Mouse (Mus musculus): ENCODE data around the gene Ptms. TPM values are rescaled to one million over a fixed set of nuclear protein-coding genes. Genes with fewer than 3 reads are reported as not detected.

Ptms gene
- polyA plus RNA-seq (2015; fragmentation: Nextera tagmentation; extraction: Ambion mirVana) = 662 and 802 TPM in 2 replicates

- Histone ChIP-seq H3K4me3 (replicated peaks) (peak within 1 kb of the TSS; percentile 94), H3K9me3 (no peaks in the 10 kb centered on the region), H3K27ac (peak within 1 kb of the TSS; percentile 100), H3K4me1 (replicated peaks) (peaks cover 50% of the 10 kb centered on the region), H3K27me3 (no peaks in the 10 kb centered on the region), H3K36me3 (peaks cover 2% of the 10 kb centered on the region), H3K4me2 (replicated peaks) (peak within 1 kb of the TSS; percentile 99), H3K9ac (replicated peaks) (peak within 1 kb of the TSS; percentile 100)
- peak; percentile 88 for ATAC-seq
- WGBS = 0% methylated on average over 13 of the region's 13 CpGs
Observed at GRCm38 (mm10) chr6:124919695-124920317, at the start of gene Ptms. Ptms (minus strand) TSS chr6:124920103.

DNA sequence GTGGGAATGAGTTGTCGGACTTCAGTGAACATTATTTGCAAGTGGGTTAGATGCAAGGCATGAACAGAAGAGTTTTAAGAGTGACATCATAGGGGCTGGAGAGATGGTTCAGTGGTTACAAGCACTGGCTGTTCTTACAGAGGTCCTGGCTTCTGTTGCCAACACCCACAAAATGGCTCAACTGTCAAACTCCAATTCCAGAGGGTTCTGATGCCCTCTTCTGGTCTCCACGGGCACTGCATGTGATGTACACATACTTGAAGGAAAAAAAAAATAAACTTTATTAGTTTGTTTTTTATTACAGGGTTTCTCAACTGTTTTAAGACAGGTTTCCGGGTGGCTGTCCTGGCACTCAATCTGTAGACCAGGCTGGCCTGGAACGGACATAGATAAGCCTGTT lies 47.9 kb upstream of the Ptms start:
- no peaks in the 10 kb centered on the region for H3K9me3 ChIP-seq
- H3K36me3 ChIP-seq = 0 out of 2 replicates have a peak, but pooled peaks cover 5% of the 10 kb centered on the region
- H3K4me2 ChIP-seq (replicated peaks) = no peak overlapping the region
- peaks cover 18% of the 10 kb centered on the region for H3K4me1 ChIP-seq (replicated peaks)
- 74% methylated on average over 4 of the region's 4 CpGs for WGBS
- no peak overlapping the region for H3K4me3 ChIP-seq (replicated peaks)
- H3K27ac ChIP-seq = no peak overlapping the region
- no peaks in the 10 kb centered on the region for H3K27me3 ChIP-seq
- H3K9ac ChIP-seq (replicated peaks) = no peak overlapping the region
- ATAC-seq = no peak

GRCm38 (mm10) chr6:124966466-124967118 lies 46.7 kb upstream of the Ptms start:
- Histone ChIP-seq H3K4me1 (replicated peaks) (peaks cover 18% of the 10 kb centered on the region), H3K27me3 (no peaks in the 10 kb centered on the region), H3K9me3 (no peaks in the 10 kb centered on the region), H3K4me3 (replicated peaks) (peak overlapping the region; percentile 75), H3K27ac (no peak overlapping the region), H3K4me2 (replicated peaks) (peak overlapping the region; percentile 71), H3K36me3 (peaks cover 16% of the 10 kb centered on the region), H3K9ac (replicated peaks) (no peak overlapping the region; the same call in 1 of the 2 replicates)
- no peak for ATAC-seq
- WGBS = 98% methylated on average over 7 of the region's 7 CpGs

- 14% methylated on average over 15 of the region's 15 CpGs for WGBS
Observed at GRCm38 (mm10) chr6:124965747-124966146, 45.8 kb upstream of the Ptms start.

DNA sequence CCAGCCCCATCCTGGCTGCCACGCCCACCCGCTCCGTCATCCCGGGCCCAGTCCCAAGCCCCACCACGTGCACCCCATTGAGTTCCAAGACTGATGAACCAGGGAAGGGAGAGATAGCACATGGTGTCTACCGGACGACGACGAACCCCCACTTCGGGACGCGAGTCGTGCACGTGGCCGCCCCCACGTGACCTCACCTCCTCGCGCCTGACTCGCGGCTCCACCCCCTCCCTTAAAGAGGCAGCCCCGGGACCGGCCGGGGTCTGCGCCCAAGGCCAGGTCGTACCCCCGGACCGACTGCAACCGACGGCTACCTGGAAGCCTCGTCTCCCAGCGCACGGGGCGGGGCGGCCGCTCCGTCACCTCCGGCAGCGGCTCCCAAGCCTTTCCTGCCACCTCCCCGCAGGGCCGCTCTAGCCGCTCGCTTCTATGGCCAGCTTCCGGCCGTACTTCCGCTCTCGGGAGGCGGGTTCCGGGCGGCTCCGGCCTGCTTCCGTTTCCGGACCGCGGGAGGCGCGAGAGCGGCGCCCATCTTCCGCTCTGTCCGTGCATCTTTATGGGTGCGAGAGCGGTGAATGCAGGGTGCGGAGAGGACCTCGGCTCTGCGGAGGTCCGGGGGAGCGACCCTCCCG lies 45.3 kb upstream of the Ptms start, which contains the start of gene Cops7a:
Gene Cops7a, minus strand, starts transcription at position 451 of the 632 bp plus-strand sequence.
- H3K36me3 ChIP-seq = peaks cover 30% of the 10 kb centered on the region
- H3K9me3 ChIP-seq = no peaks in the 10 kb centered on the region
- H3K4me3 ChIP-seq (replicated peaks) = peak within 1 kb of the TSS; percentile 75
- H3K4me1 ChIP-seq (replicated peaks) = peaks cover 18% of the 10 kb centered on the region
- no peaks in the 10 kb centered on the region for H3K27me3 ChIP-seq
- H3K27ac ChIP-seq = peak within 1 kb of the TSS; percentile 93
- peak within 1 kb of the TSS; percentile 91 for H3K9ac ChIP-seq (replicated peaks)
- peak; percentile 97 for ATAC-seq
- peak within 1 kb of the TSS; percentile 71 for H3K4me2 ChIP-seq (replicated peaks)
- WGBS = under 1% methylated on average over 68 of the region's 68 CpGs

More at GRCm38 (mm10) chr6:124965747-124966146, 45.8 kb upstream of the Ptms start:
- Histone ChIP-seq H3K36me3 (peaks cover 24% of the 10 kb centered on the region), H3K4me1 (replicated peaks) (peaks cover 18% of the 10 kb centered on the region), H3K4me2 (replicated peaks) (peak overlapping the region; percentile 71), H3K9ac (replicated peaks) (peak overlapping the region; percentile 91), H3K4me3 (replicated peaks) (peak overlapping the region; percentile 75), H3K9me3 (no peaks in the 10 kb centered on the region), H3K27ac (peak overlapping the region; percentile 93), H3K27me3 (no peaks in the 10 kb centered on the region)
- ATAC-seq = no peak

GRCm38 (mm10) chr6:124964638-124965037 lies 44.7 kb upstream of the Ptms start:
- Histone ChIP-seq H3K4me2 (replicated peaks) (peak overlapping the region; percentile 71), H3K27me3 (no peaks in the 10 kb centered on the region), H3K36me3 (peaks cover 36% of the 10 kb centered on the region), H3K4me3 (replicated peaks) (peak overlapping the region; percentile 75), H3K9ac (replicated peaks) (peak overlapping the region; percentile 91), H3K27ac (peak overlapping the region; percentile 93; the same call in 1 of the 2 replicates), H3K4me1 (replicated peaks) (peaks cover 18% of the 10 kb centered on the region), H3K9me3 (no peaks in the 10 kb centered on the region)
- peak; percentile 27 for ATAC-seq
- 41% methylated on average over 16 of the region's 16 CpGs for WGBS

DNA sequence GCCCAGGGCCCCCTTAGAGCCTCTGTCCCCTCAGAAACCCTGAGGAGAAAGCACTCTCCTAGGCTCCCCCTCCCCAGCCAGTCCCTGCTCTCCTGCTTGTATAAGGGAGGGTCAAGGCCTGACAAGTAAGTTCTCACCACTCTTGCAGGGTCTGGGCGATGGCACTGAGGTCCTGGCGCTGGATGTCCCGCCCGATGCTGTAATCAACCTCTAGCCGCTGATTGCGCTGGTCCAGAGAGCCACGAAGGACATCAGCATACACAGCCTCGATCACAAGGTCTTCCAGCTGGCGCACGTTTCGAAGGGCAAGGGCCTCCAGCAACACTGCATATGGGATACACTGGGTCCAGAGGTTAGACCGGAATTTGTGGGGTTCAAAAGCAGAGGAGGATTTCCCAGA lies 41.1 kb upstream of the Ptms start:
- no peak overlapping the region for H3K27ac ChIP-seq
- peaks cover 65% of the 10 kb centered on the region for H3K36me3 ChIP-seq
- no peaks in the 10 kb centered on the region for H3K27me3 ChIP-seq
- no peak overlapping the region for H3K4me3 ChIP-seq (replicated peaks)
- no peak for ATAC-seq
- H3K9ac ChIP-seq (replicated peaks) = no peak overlapping the region
- H3K4me1 ChIP-seq (replicated peaks) = peaks cover 12% of the 10 kb centered on the region
- H3K9me3 ChIP-seq = no peaks in the 10 kb centered on the region
- 95% methylated on average over 12 of the region's 12 CpGs for WGBS
- H3K4me2 ChIP-seq (replicated peaks) = no peak overlapping the region

DNA sequence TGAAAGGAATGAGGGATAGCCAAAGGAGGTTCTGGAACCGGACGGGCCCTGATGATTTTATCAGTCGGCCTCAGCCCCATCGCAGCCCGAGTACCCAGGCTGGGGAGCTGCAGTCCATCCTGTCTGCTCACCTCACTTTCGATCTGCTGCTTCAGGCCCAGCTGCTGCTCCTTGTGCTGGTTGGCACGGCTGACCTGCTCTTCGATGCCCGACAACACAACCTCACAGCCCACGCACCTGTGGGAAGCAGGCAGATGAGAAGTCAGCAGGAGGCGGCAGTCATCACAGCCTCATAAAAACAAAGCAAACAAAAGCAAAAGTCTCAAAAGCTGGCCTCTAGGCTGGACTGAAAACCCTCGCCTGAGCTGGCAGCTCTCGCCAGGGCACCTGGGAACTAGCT lies 40.1 kb upstream of the Ptms start:
- ATAC-seq = no peak
- H3K4me3 ChIP-seq (replicated peaks) = no peak overlapping the region
- no peak overlapping the region for H3K9ac ChIP-seq (replicated peaks)
- H3K4me1 ChIP-seq (replicated peaks) = peaks cover 9% of the 10 kb centered on the region
- H3K27me3 ChIP-seq = no peaks in the 10 kb centered on the region
- H3K27ac ChIP-seq = no peak overlapping the region
- no peak overlapping the region for H3K4me2 ChIP-seq (replicated peaks)
- WGBS = 93% methylated on average over 13 of the region's 13 CpGs
- H3K9me3 ChIP-seq = no peaks in the 10 kb centered on the region
- H3K36me3 ChIP-seq = peaks cover 74% of the 10 kb centered on the region

- no peak overlapping the region for H3K4me2 ChIP-seq (replicated peaks)
- H3K9me3 ChIP-seq = no peaks in the 10 kb centered on the region
- WGBS = 87% methylated on average over 3 of the region's 3 CpGs
- peaks cover 74% of the 10 kb centered on the region for H3K36me3 ChIP-seq
- no peak for ATAC-seq
- no peak overlapping the region for H3K9ac ChIP-seq (replicated peaks)
- no peaks in the 10 kb centered on the region for H3K4me1 ChIP-seq (replicated peaks)
- H3K4me3 ChIP-seq (replicated peaks) = no peak overlapping the region
- H3K27me3 ChIP-seq = no peaks in the 10 kb centered on the region
- H3K27ac ChIP-seq = no peak overlapping the region
Observed at GRCm38 (mm10) chr6:124958127-124958526, 38.2 kb upstream of the Ptms start.

- Histone ChIP-seq H3K36me3 (peaks cover 48% of the 10 kb centered on the region), H3K4me1 (replicated peaks) (no peaks in the 10 kb centered on the region), H3K9ac (replicated peaks) (no peak overlapping the region), H3K4me3 (replicated peaks) (no peak overlapping the region), H3K27me3 (no peaks in the 10 kb centered on the region), H3K27ac (no peak overlapping the region), H3K4me2 (replicated peaks) (no peak overlapping the region), H3K9me3 (no peaks in the 10 kb centered on the region)
- ATAC-seq = no peak
- WGBS = 98% methylated on average over 4 of the region's 4 CpGs
Observed at GRCm38 (mm10) chr6:124955212-124955611, 35.3 kb upstream of the Ptms start.

DNA sequence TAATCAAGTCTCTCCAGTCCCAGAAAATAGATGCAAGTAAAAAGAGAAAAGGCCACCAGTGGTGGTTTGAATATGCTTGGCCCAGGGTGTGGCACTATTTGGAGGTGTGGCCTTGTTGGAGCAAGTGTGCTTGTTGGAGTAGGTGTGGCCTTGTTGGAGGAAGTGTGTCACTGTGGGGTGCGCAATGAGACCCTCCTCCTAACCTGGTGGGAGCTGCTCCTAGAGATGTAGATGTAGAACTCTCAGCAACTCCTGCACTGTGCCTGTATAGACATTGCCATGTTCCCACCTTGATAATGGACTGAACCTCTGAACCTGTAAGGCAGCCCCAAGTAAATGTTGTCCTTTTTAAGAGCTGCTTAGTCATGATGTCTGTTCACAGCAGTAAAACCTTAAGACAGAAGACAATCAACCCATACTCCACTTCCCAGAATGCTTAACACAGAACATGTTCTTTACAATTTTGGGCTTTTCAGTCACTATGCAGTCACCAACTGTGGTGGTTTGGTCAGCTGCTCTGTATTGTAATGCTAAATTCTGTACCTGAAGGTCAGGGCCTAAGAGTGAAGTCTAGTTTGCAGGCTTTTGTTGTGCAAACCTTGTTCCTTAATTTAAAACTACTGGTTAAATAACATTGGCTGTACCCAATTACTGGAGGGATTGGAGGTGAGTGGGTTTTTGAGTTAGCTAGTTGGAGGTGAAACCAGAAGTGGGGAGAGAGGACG lies 34.2 kb upstream of the Ptms start:
- Histone ChIP-seq H3K27me3 (no peaks in the 10 kb centered on the region), H3K4me2 (replicated peaks) (no peak overlapping the region), H3K4me1 (replicated peaks) (no peaks in the 10 kb centered on the region), H3K36me3 (peaks cover 38% of the 10 kb centered on the region), H3K9me3 (no peaks in the 10 kb centered on the region), H3K27ac (no peak overlapping the region), H3K9ac (replicated peaks) (no peak overlapping the region), H3K4me3 (replicated peaks) (no peak overlapping the region)
- ATAC-seq = no peak
- 90% methylated on average over 2 of the region's 2 CpGs for WGBS
